Mouse (Mus musculus) midbrain, embryonic 15.5 days (tissue): ENCODE measurements around the gene Strip2. TPM values are rescaled to one million over a fixed set of nuclear protein-coding genes. Genes with fewer than 3 reads are reported as not detected.

Source experiments
- ATAC-seq: fragments of 200-750 bp; cut with Nextera tagmentation; replicated peaks from 2 replicates; pipeline ENCODE4 v1.8.0; 2017; ENCODE audit warnings: moderate TSS enrichment
- H3K27ac ChIP-seq: fragments of 300-500 bp; sonication (generic); 2 replicates; pipeline ENCODE4 v1.5.1; 2015; ENCODE audit warnings: mild to moderate bottlenecking, inconsistent platforms
- H3K27me3 ChIP-seq: fragments of 300-500 bp; sonication (generic); replicated peaks from 2 replicates; pipeline ENCODE4 v1.6.1; 2015; ENCODE audit warnings: inconsistent platforms
- H3K36me3 ChIP-seq: fragments of 300-500 bp; sonication (generic); replicated peaks from 2 replicates; pipeline ENCODE4 v1.6.1; 2015; ENCODE audit warnings: inconsistent platforms
- H3K4me1 ChIP-seq: fragments of 300-500 bp; sonication (generic); 2 replicates; pipeline ENCODE4 v1.6.1; 2015; ENCODE audit warnings: inconsistent platforms
- H3K4me2 ChIP-seq: fragments of 300-500 bp; sonication (generic); 2 replicates; pipeline ENCODE4 v1.6.1; 2015; ENCODE audit warnings: inconsistent platforms, mild to moderate bottlenecking, moderate library complexity
- H3K4me3 ChIP-seq: fragments of 300-500 bp; sonication (generic); 2 replicates; pipeline ENCODE4 v1.5.1; 2015; ENCODE audit warnings: mild to moderate bottlenecking, inconsistent platforms
- H3K9ac ChIP-seq: fragments of 300-500 bp; sonication (generic); 2 replicates; pipeline ENCODE4 v1.6.1; 2015; ENCODE audit warnings: mild to moderate bottlenecking, inconsistent platforms
- H3K9me3 ChIP-seq: fragments of 300-500 bp; sonication (generic); 2 replicates; pipeline ENCODE4 v1.6.1; 2016; ENCODE audit warnings: inconsistent platforms
- WGBS: fragments of 180-500 bp; shearing (Covaris S2); methylation state at CpG from one replicate; pipeline ENCODE4 v1.1.7; 2015; ENCODE audit warnings: mixed read lengths; 5-methylcytosine and 5-hydroxymethylcytosine counted together
- microRNA-seq: library from miRNA; unstranded; fragments of <30 nt; microRNA quantifications from one replicate; pipeline ENCODE4, GENCODE M21; 2016
- polyA plus RNA-seq: library from polyadenylated mRNA; unstranded; fragments of >200 nt; fragmentation: Nextera tagmentation; extraction: Ambion mirVana; gene quantifications from 2 replicates; pipeline ENCODE4 v1.2.1, GENCODE M21; 2015

The Strip2 gene
- polyA plus RNA-seq, 1 experiment from 2014 or later: 4.0 TPM

- no peak overlapping the region for H3K9ac ChIP-seq
- H3K9me3 ChIP-seq: no peaks in the 10 kb centered on the region
- peaks cover 11% of the 10 kb centered on the region for H3K27me3 ChIP-seq
- H3K27ac ChIP-seq: no peak overlapping the region
- H3K36me3 ChIP-seq: no peaks in the 10 kb centered on the region
- H3K4me1 ChIP-seq: peaks cover 10% of the 10 kb centered on the region
- no peak overlapping the region for H3K4me2 ChIP-seq
- no peak overlapping the region for H3K4me3 ChIP-seq
- ATAC-seq: no peak
These were observed 65.0 kb downstream of the Strip2 start for GRCm38 (mm10) chr6:29981797-29982196.

DNA sequence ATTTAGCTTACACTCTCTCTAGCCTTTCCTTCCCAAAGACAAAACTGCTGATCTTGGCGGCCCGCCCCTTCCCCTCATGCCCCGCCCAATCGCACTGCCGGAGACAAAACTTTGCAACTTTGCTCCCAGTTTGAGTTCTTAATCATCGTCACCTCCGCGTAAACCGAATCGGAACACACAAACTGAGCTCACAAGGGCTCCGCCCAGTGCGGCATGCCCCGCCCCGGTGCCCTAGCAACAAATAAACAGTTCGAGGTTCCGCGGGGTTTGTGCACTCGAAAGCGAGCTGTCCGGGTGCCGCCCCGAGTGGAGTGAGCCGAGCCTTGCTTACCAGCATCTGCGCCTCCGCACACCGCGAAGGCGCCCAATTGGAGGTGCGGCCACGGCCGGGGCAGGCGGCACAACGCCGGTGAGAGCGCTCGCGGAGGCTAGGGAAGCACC is 68.3 kb downstream of the Strip2 start:
- WGBS: under 1% methylated on average over 37 of the region's 37 CpGs
- Histone ChIP-seq H3K4me3 (peak overlapping the region; percentile 45), H3K36me3 (no peaks in the 10 kb centered on the region), H3K27ac (no peak overlapping the region), H3K9ac (peak overlapping the region; percentile 39), H3K27me3 (peaks cover 11% of the 10 kb centered on the region), H3K4me1 (peaks cover 10% of the 10 kb centered on the region), H3K9me3 (no peaks in the 10 kb centered on the region), H3K4me2 (peak overlapping the region; percentile 91)
- ATAC-seq: peak; percentile 80

- Histone ChIP-seq H3K4me2 (peak overlapping the region; percentile 91), H3K36me3 (no peaks in the 10 kb centered on the region), H3K27ac (no peak overlapping the region), H3K27me3 (peaks cover 11% of the 10 kb centered on the region), H3K9me3 (no peaks in the 10 kb centered on the region), H3K4me3 (peak overlapping the region; percentile 45), H3K4me1 (peaks cover 10% of the 10 kb centered on the region), H3K9ac (peak overlapping the region; percentile 39)
- peak; percentile 52; the same call in 1 of the 2 replicates for ATAC-seq
- WGBS: under 1% methylated on average over 14 of the region's 14 CpGs
These were observed 68.7 kb downstream of the Strip2 start for GRCm38 (mm10) chr6:29985504-29985903.

- H3K27me3 ChIP-seq: peaks cover 11% of the 10 kb centered on the region
- H3K9ac ChIP-seq: no peak overlapping the region
- 56% methylated on average over 6 of the region's 6 CpGs for whole genome bisulfite sequencing
- peak overlapping the region; percentile 91 for H3K4me2 ChIP-seq
- no peaks in the 10 kb centered on the region for H3K36me3 ChIP-seq
- ATAC-seq: no peak
- H3K4me1 ChIP-seq: peaks cover 10% of the 10 kb centered on the region
- no peaks in the 10 kb centered on the region for H3K9me3 ChIP-seq
- H3K27ac ChIP-seq: no peak overlapping the region
- no peak overlapping the region for H3K4me3 ChIP-seq
These were observed 69.2 kb downstream of the Strip2 start for GRCm38 (mm10) chr6:29985986-29986385.

- no peak overlapping the region for H3K4me3 ChIP-seq
- H3K27ac ChIP-seq: no peak overlapping the region
- H3K9me3 ChIP-seq: no peaks in the 10 kb centered on the region
- peaks cover 10% of the 10 kb centered on the region for H3K4me1 ChIP-seq
- H3K36me3 ChIP-seq: no peaks in the 10 kb centered on the region
- peaks cover 11% of the 10 kb centered on the region for H3K27me3 ChIP-seq
- no peak overlapping the region for H3K4me2 ChIP-seq
- H3K9ac ChIP-seq: no peak overlapping the region
- WGBS: 62% methylated on average over 3 of the region's 3 CpGs
- ATAC-seq: no peak
These were observed 70.4 kb downstream of the Strip2 start for GRCm38 (mm10) chr6:29987246-29987645.

- Histone ChIP-seq H3K9ac (no peak overlapping the region), H3K27ac (no peak overlapping the region), H3K4me1 (no peaks in the 10 kb centered on the region), H3K9me3 (no peaks in the 10 kb centered on the region), H3K36me3 (no peaks in the 10 kb centered on the region), H3K4me2 (no peak overlapping the region), H3K27me3 (no peaks in the 10 kb centered on the region), H3K4me3 (no peak overlapping the region)
- no peak for ATAC-seq
- 85% methylated on average over 9 of the region's 9 CpGs for WGBS
These were observed 81.3 kb downstream of the Strip2 start for GRCm38 (mm10) chr6:29998140-29998539.

GRCm38 (mm10) chr6:29998771-29999170 is 82.0 kb downstream of the Strip2 start:
- Histone ChIP-seq H3K27ac (no peak overlapping the region), H3K4me3 (no peak overlapping the region), H3K27me3 (no peaks in the 10 kb centered on the region), H3K4me2 (no peak overlapping the region), H3K36me3 (no peaks in the 10 kb centered on the region), H3K4me1 (no peaks in the 10 kb centered on the region), H3K9me3 (no peaks in the 10 kb centered on the region), H3K9ac (no peak overlapping the region)
- 73% methylated on average over 4 of the region's 4 CpGs for WGBS
- ATAC-seq: no peak

DNA sequence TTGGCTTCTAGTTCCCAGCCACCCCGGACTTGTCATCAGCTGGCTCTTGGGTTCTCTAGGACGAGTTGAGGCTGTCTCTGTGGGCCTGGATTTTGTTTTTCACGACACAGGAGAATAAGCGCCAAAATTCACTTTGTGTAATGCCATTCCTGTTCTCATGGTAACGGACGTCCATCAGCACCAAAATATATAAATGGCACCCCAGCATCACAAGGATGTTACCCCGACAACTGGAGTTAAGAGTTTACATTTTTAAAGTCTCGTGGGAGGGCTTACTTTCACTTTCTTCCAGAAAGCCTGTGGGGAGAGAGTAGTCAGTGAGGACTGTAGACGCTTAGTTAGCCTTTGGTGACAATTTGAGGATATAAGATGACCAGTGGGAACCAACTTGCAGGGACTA is 85.8 kb downstream of the Strip2 start:
- no peak overlapping the region for H3K4me2 ChIP-seq
- WGBS: 73% methylated on average over 9 of the region's 9 CpGs
- H3K27me3 ChIP-seq: no peaks in the 10 kb centered on the region
- H3K4me1 ChIP-seq: no peaks in the 10 kb centered on the region
- no peak overlapping the region for H3K9ac ChIP-seq
- H3K36me3 ChIP-seq: no peaks in the 10 kb centered on the region
- H3K27ac ChIP-seq: no peak overlapping the region
- ATAC-seq: no peak
- H3K4me3 ChIP-seq: no peak overlapping the region
- no peaks in the 10 kb centered on the region for H3K9me3 ChIP-seq

- Histone ChIP-seq H3K4me2 (no peak overlapping the region), H3K9me3 (no peaks in the 10 kb centered on the region), H3K4me3 (no peak overlapping the region), H3K9ac (no peak overlapping the region), H3K27me3 (no peaks in the 10 kb centered on the region), H3K27ac (no peak overlapping the region), H3K36me3 (no peaks in the 10 kb centered on the region), H3K4me1 (no peaks in the 10 kb centered on the region)
- no peak for ATAC-seq
- 100% methylated on average over 1 of the region's 1 CpGs for WGBS
These were observed 89.0 kb downstream of the Strip2 start for GRCm38 (mm10) chr6:30005851-30006250.

DNA sequence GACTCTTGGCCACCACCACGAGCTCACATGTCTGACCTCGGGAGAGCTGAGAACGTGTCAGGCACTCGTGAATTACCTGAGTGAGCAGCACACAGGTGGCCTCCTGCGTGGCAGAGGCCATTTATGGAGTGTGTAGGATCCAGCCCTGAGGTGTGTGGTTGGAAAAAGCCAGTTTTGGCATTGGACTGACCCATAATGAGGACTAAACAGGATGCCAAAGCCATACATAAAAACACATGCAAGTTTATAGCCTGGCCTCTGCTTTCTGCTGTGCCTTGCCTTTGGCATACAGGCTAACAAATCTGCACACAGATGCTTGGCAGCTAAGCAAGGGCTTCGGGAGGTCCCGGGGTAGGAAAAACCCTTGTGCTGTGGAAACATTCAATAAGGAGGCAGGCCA is 92.4 kb downstream of the Strip2 start:
- H3K27ac ChIP-seq: no peak overlapping the region
- H3K36me3 ChIP-seq: no peaks in the 10 kb centered on the region
- H3K9ac ChIP-seq: no peak overlapping the region
- H3K4me1 ChIP-seq: no peaks in the 10 kb centered on the region
- no peaks in the 10 kb centered on the region for H3K9me3 ChIP-seq
- H3K4me3 ChIP-seq: no peak overlapping the region
- H3K27me3 ChIP-seq: no peaks in the 10 kb centered on the region
- WGBS: 84% methylated on average over 7 of the region's 7 CpGs
- ATAC-seq: no peak
- no peak overlapping the region for H3K4me2 ChIP-seq

Small RNA genes lying within 50 kb of the gene (microRNA-seq; reads per million reads assigned to microRNA genes)
- gene Gm23049: not detected

Other genes starting within 250 kb of the Strip2 start
- 6.5 and 8.3 TPM in 2 replicates for gene Tspan33, start 222.8 kb upstream of the Strip2 start, polyA plus RNA-seq
- gene Smo, start 181.5 kb upstream of the Strip2 start, polyA plus RNA-seq: 12.3 and 14.2 TPM in 2 replicates
- 18.0 and 20.6 TPM in 2 replicates for gene Ahcyl2, start 149.0 kb upstream of the Strip2 start, polyA plus RNA-seq
- gene Nrf1, start 131.0 kb downstream of the Strip2 start, polyA plus RNA-seq: 40.0 and 41.2 TPM in 2 replicates